Mouse (Mus musculus) small intestine, adult 2 months (tissue): ENCODE results near the gene Zc3h8. TPM values are rescaled to one million over a fixed set of nuclear protein-coding genes. Genes with fewer than 3 reads are reported as not detected.

Experiments used
- H3K27ac ChIP-seq: fragments of 200-500 bp; 2 replicates; pipeline ENCODE4 v1.5.1; 2012; ENCODE audit warnings: low read depth, low read length, control low read depth, inconsistent platforms; ENCODE audit not compliant: insufficient read depth
- H3K27me3 ChIP-seq: fragments of 200-500 bp; 2 replicates; pipeline ENCODE4 v1.6.1; 2012; ENCODE audit warnings: mild to moderate bottlenecking, moderate library complexity, low read length, inconsistent platforms; ENCODE audit not compliant: control insufficient read depth, insufficient read depth
- H3K36me3 ChIP-seq: fragments of 200-500 bp; 2 replicates; pipeline ENCODE4 v1.6.1; 2012; ENCODE audit warnings: mild to moderate bottlenecking, low read length, control low read depth, inconsistent platforms; ENCODE audit not compliant: control insufficient read depth, insufficient read depth
- H3K4me1 ChIP-seq: fragments of 200-500 bp; 2 replicates; pipeline ENCODE4 v1.6.1; 2012; ENCODE audit warnings: low read length, inconsistent platforms, mixed read lengths; ENCODE audit not compliant: control insufficient read depth, insufficient read depth, insufficient read length
- H3K4me3 ChIP-seq: fragments of 200-500 bp; 2 replicates; pipeline ENCODE4 v1.5.1; 2012; ENCODE audit warnings: low read depth, mild to moderate bottlenecking, control low read depth, inconsistent platforms, low read length, moderate library complexity
- CTCF ChIP-seq: fragments of 200-500 bp; IDR thresholded peaks from 2 replicates; pipeline ENCODE4 v1.5.1; 2012; ENCODE audit warnings: low read depth, mild to moderate bottlenecking, control low read depth, inconsistent platforms, low read length, moderate library complexity, mixed read lengths; ENCODE audit not compliant: insufficient replicate concordance, insufficient read length; ENCODE audit errors: extremely low read depth
- POLR2A ChIP-seq: fragments of 200-500 bp; IDR thresholded peaks from 2 replicates; pipeline ENCODE4 v1.6.1; 2012; ENCODE audit warnings: low read depth, mild to moderate bottlenecking, control low read depth, inconsistent platforms, low read length, moderate library complexity
- WGBS: fragments of 180-500 bp; shearing (Covaris S2); methylation state at CpG from one replicate; pipeline ENCODE4 v1.1.7; 2018; 5-methylcytosine and 5-hydroxymethylcytosine counted together
- polyA plus RNA-seq: library from polyadenylated mRNA; depleted of rRNA; stranded (reverse); fragments of >200 nt; gene quantifications from 2 replicates; pipeline ENCODE4 v1.2.3, GENCODE M21; 2012; rRNA removed

The Zc3h8 gene
- polyA plus RNA-seq, 1 experiment, result 0.44 TPM

- H3K27me3 ChIP-seq, result 0 out of 2 replicates have a peak, but pooled peaks cover 5% of the 10 kb centered on the region
- no peak overlapping the region for H3K27ac ChIP-seq
- no peaks in the 10 kb centered on the region for H3K36me3 ChIP-seq
- no peak overlapping the region for H3K4me3 ChIP-seq
- no peaks in the 10 kb centered on the region for H3K4me1 ChIP-seq
- WGBS, result 93% methylated on average over 4 of the region's 4 CpGs
- TF ChIP-seq CTCF (peak; percentile 16; the same call in 1 of the 2 replicates), POLR2A (no peak)
Measured at GRCm38 (mm10) chr2:128890661-128891335, 53.1 kb downstream of the Zc3h8 start.

GRCm38 (mm10) chr2:128887866-128888550, 55.9 kb downstream of the Zc3h8 start:
- WGBS, result 66% methylated on average over 6 of the region's 6 CpGs
- TF ChIP-seq CTCF (no peak), POLR2A (no peak)
- Histone ChIP-seq H3K4me3 (no peak overlapping the region), H3K4me1 (no peaks in the 10 kb centered on the region), H3K36me3 (no peaks in the 10 kb centered on the region), H3K27ac (no peak overlapping the region), H3K27me3 (0 out of 2 replicates have a peak, but pooled peaks cover 2% of the 10 kb centered on the region)

DNA sequence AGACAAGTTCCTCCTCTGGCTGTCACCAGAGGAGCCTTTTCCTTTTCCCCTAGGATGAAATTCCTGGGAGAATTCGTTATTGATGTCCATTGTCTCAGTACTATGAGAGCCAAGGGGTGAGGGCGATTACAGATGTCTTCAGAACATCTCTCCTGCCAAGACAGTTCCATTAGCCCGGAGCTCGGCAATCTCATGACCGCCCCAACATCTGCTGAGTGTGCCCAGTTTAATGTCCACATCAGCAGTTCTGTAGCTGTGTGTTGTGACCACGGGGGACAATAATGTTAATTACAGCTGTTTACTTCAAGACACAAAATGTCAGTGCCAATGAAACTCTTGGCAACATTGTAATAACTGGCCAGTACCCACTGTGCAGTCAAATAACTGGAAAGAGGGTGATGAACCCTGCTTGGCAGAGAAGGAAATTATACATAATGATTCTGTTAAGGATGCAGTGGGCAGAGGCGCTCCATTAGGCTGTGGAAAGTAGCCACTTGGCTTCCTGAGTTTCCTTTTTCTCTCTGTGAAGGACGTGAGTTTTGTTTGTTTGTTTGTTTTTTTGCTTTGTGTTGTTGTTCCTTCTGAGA, 58.6 kb downstream of the Zc3h8 start:
- H3K27ac ChIP-seq, result no peak overlapping the region
- TF ChIP-seq CTCF, result no peak
- TF ChIP-seq POLR2A, result no peak
- H3K4me3 ChIP-seq, result no peak overlapping the region
- WGBS, result 82% methylated on average over 8 of the region's 8 CpGs
- H3K4me1 ChIP-seq, result no peaks in the 10 kb centered on the region
- H3K27me3 ChIP-seq, result no peaks in the 10 kb centered on the region
- no peaks in the 10 kb centered on the region for H3K36me3 ChIP-seq

DNA sequence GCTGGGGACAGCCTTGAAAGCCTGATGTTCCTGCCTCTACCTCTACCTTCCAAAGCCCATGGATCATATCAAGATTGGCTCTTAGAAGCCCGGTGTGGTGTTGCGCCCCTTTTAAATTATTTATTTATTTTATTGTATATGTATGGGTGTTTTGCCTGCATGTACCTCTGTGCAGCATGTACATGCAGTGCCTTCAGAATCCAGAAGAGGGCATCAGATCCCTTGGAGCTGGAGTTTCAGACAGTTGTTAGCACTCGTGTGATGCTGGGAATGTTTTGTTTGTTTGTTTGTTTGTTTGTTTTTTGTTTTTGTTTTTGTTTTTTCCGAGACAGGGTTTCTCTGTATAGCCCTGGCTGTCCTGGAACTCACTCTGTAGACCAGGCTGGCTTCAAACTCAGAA, 62.6 kb downstream of the Zc3h8 start:
- H3K4me1 ChIP-seq, result no peaks in the 10 kb centered on the region
- H3K36me3 ChIP-seq, result no peaks in the 10 kb centered on the region
- WGBS, result 53% methylated on average over 4 of the region's 4 CpGs
- no peaks in the 10 kb centered on the region for H3K27me3 ChIP-seq
- no peak overlapping the region for H3K4me3 ChIP-seq
- TF ChIP-seq CTCF (0 out of 2 replicates have a peak, but pooled peaks have one; percentile 7), POLR2A (no peak)
- no peak overlapping the region for H3K27ac ChIP-seq

Other genes starting within 250 kb of the Zc3h8 start
- 5.6 and 11.0 TPM in 2 replicates for gene Mertk, start 245.1 kb downstream of the Zc3h8 start, polyA plus RNA-seq
- gene Tmem87b, start 126.0 kb downstream of the Zc3h8 start, polyA plus RNA-seq, result 5.7 and 12.3 TPM in 2 replicates
- 1.8 and 3.9 TPM in 2 replicates for gene Fbln7, start 81.1 kb downstream of the Zc3h8 start, polyA plus RNA-seq
- 0.27 and 0.72 TPM in 2 replicates for gene Zc3h6, start 23.3 kb upstream of the Zc3h8 start, polyA plus RNA-seq
- gene Gm10762, start 23.6 kb upstream of the Zc3h8 start, polyA plus RNA-seq, result 0.71 and 2.1 TPM in 2 replicates
- 0.03 TPM in 1 of 2 replicates, not detected in the other for gene Vinac1, start 104.1 kb upstream of the Zc3h8 start, polyA plus RNA-seq
- gene Ttl, start 121.9 kb upstream of the Zc3h8 start, polyA plus RNA-seq, result 1.3 and 1.8 TPM in 2 replicates
- 6.9 and 7.6 TPM in 2 replicates for gene Polr1b, start 156.9 kb upstream of the Zc3h8 start, polyA plus RNA-seq
- gene Chchd5, start 185.6 kb upstream of the Zc3h8 start, polyA plus RNA-seq, result 9.7 and 21.0 TPM in 2 replicates